Mouse (Mus musculus): Measurements from ENCODE around the gene Mdga1.

Mdga1 gene

GRCm38 (mm10) chr17:29925608-29926606, 44.0 kb downstream of the Mdga1 start:
- DNase-seq (ENCODE audit: extremely low read depth, insufficient read length, low spot score): no peak

GRCm38 (mm10) chr17:29920089-29920488, 49.8 kb downstream of the Mdga1 start:
- no peak for DNase-seq (ENCODE audit: extremely low read depth, insufficient read length, low spot score)

- no peak for DNase-seq (ENCODE audit: extremely low read depth, insufficient read length, low spot score)
Measured at GRCm38 (mm10) chr17:29919552-29919920, 50.4 kb downstream of the Mdga1 start.

- no peak for DNase-seq (ENCODE audit: extremely low read depth, insufficient read length, low spot score)
Measured at GRCm38 (mm10) chr17:29918791-29919551, 50.9 kb downstream of the Mdga1 start.

- DNase-seq (ENCODE audit: extremely low read depth, insufficient read length, low spot score): no peak
Measured at GRCm38 (mm10) chr17:29916968-29917367, 52.9 kb downstream of the Mdga1 start.

- DNase-seq (ENCODE audit: extremely low read depth, insufficient read length, low spot score): no peak
Measured at GRCm38 (mm10) chr17:29915820-29916219, 54.1 kb downstream of the Mdga1 start.

- no peak for DNase-seq (ENCODE audit: extremely low read depth, insufficient read length, low spot score)
Measured at GRCm38 (mm10) chr17:29913301-29913965, 56.5 kb downstream of the Mdga1 start.

GRCm38 (mm10) chr17:29912733-29913132, 57.2 kb downstream of the Mdga1 start:
- no peak for DNase-seq (ENCODE audit: extremely low read depth, insufficient read length, low spot score)

- DNase-seq (ENCODE audit: extremely low read depth, insufficient read length, low spot score): no peak
Measured at GRCm38 (mm10) chr17:29909031-29909430, 60.9 kb downstream of the Mdga1 start.

- DNase-seq (ENCODE audit: extremely low read depth, insufficient read length, low spot score): no peak
Measured at GRCm38 (mm10) chr17:29904694-29905093, 65.2 kb downstream of the Mdga1 start.

- DNase-seq (ENCODE audit: extremely low read depth, insufficient read length, low spot score): no peak
Measured at GRCm38 (mm10) chr17:29902406-29903155, 67.3 kb downstream of the Mdga1 start.

GRCm38 (mm10) chr17:29900289-29900688, 69.6 kb downstream of the Mdga1 start:
- no peak for DNase-seq (ENCODE audit: extremely low read depth, insufficient read length, low spot score)

- no peak for DNase-seq (ENCODE audit: extremely low read depth, insufficient read length, low spot score)
Measured at GRCm38 (mm10) chr17:29896181-29897054, 73.5 kb downstream of the Mdga1 start.

GRCm38 (mm10) chr17:29895566-29895965, 74.3 kb downstream of the Mdga1 start:
- DNase-seq (ENCODE audit: extremely low read depth, insufficient read length, low spot score): no peak

- no peak for DNase-seq (ENCODE audit: extremely low read depth, insufficient read length, low spot score)
Measured at GRCm38 (mm10) chr17:29894965-29895364, 74.9 kb downstream of the Mdga1 start.

GRCm38 (mm10) chr17:29890451-29891110, 79.3 kb downstream of the Mdga1 start:
- no peak for DNase-seq (ENCODE audit: extremely low read depth, insufficient read length, low spot score)

- DNase-seq (ENCODE audit: extremely low read depth, insufficient read length, low spot score): no peak
Measured at GRCm38 (mm10) chr17:29888981-29889980, 80.6 kb downstream of the Mdga1 start.

Measured in 3134 (cell line).